Mouse (Mus musculus) frontal cortex, postnatal 14 days (tissue): ENCODE data around the gene Ric1.
A peak's percentile ranks its signal among the peaks of the same experiment; 100 is the strongest.
"Not testable (repeated sequence)": the region's sequence is repeated elsewhere in the genome, so short reads cannot be mapped to it uniquely, and the experiment has no call there.

Experiments used
- DNase-seq, 2 experiments: peaks; one replicate each; pipeline ENCODE4 v3.0.0; 2022; ENCODE audit warnings: low spot score in 2 of 2

Gene Ric1

DNA sequence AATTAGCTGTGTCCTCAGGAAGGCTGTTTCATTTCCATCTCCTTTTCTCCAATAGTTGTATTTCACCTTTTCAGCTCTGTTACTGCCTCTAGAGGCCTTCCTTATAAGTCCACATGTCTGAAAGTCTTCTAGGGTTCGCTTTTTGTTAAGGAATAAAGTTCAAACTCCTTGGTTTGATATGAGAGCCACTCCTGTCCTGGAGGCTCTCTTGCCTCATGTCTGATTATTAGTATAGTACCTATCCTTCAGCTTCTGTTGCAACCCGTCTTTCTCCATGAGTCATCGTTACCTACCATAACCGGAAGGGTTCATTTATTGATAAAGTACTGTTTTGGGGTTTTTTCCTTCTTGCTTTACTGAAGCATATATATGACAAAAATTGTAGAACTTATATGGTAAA is 5.2 kb downstream of the Ric1 start:
- DNase-seq = no peak

DNA sequence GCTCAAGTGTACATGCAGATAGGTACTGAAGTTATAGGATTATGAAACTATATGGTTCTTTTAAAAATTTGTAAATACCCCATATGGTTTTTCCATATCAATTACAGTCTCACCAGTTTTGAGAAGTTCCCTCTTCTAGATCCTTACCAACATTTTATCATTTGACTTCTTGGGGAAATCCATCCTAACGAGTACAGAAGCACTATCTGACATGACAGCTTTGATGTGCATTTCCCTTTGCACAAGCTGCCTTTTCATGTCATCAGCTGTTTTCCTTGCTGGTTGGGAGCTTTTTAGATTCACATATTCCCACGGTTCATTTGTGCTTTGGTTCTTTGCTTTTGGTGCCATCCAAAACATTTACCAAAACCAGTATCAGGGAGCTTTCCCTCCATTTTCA is 6.5 kb downstream of the Ric1 start:
- no peak for DNase-seq

DNA sequence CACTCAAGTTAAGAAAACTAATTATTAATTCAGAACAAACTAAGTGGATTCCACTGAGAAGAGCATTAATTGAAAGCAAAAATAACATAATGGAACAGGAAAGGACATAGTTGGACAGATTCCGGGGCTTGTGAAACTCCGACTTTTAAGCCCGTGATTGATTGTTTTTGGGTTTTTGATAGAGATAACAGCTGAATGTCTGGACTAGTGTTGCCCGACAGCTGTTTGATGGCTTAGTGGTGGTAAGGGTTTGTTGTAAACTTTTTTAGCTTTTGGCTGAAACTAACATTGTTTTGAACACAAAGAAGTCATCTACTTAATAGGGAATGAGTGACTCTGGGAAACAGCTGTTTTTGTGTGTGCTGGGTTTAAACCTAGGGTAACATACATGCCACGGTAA is 11.9 kb downstream of the Ric1 start:
- no peak for DNase-seq

DNA sequence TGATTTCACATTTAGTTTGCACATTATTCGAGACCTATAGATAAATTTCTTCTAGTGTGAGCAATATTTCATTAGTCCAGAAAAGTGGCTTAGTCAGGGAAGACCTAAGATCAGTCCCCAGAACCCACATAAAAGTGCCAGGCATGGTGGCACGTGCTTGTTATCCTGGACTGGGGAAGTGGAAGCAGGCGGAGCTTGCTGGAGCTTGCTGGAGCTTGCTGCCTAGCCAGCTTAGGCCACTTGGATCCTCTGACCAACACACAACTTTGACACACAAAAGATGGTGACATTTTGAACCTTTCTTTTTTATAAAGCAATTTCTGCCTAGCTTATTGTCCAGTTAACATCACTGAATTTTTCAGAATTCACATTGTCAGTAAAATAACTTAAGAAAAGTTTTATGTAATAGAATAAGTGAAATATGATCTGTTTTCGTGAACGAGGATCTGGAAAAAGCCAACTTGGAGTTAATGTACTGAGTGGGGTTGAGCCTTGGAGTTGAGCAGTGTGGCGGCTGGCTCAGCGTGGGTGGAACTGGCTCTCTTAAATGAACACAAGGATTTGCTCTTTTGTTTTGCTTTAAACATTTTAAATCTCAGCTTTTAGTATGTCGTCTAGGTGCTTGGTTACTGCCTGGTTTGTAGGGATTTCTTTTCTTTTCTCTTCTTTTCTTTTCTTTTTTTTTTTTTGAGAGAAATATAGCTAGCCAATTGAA is 20.3 kb downstream of the Ric1 start:
- DNase-seq = no peak

DNA sequence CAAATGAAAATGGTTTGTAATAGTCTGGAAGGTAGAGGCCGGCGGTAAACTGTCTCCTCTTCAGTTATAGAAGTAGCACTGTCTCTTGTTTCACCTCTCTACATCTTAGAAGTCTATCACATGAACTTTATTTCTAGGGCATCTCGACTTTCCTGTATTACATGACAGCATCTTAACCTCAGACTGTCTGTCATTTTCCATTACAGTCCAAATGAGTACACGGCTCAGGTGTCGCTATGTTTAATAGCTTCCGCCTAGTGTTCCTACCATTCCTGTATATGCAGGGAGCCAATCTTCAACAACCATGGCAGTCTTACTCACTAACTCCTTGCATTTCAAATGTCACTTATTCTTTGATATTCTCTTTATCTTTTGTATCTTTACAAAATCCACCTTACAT is 21.9 kb downstream of the Ric1 start:
- no peak for DNase-seq

DNA sequence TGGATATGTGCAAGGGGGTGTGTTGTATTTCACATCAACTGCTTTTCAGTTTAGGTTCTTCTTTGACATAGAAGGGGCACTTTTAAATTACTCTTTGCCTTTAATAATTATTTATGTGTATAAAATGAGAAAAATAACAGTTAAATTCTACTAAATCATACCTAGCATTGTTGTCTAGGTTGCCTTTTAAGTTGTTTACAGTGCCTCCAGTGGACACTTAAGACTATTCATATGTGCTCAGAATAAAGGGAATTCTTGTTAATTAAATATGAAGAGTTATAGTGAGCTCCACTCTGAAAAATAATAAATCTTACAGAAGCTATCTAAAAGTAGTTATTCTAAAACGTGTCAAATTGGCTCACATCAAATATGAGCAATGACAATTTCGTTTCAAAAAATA is 28.5 kb downstream of the Ric1 start:
- no peak for DNase-seq

DNA sequence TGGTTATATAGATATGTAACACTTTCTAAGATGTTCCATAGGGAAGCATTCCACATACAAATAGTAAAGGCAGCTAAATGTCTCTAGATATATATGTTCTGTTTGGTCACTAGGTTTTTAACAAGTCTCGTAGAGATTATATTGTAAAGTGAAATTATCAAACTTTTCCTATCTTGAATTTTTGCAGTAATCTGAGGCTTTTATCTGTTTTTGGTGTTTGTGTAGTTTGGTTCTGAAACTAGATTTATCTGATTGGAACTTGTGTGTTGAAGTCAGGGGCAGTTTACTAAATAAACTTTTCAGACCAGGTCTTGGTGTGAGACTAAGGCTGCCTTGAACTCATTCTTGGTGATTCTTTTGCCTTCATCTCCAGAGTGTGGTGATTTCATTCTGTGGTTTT is 29.0 kb downstream of the Ric1 start:
- DNase-seq = no peak

DNA sequence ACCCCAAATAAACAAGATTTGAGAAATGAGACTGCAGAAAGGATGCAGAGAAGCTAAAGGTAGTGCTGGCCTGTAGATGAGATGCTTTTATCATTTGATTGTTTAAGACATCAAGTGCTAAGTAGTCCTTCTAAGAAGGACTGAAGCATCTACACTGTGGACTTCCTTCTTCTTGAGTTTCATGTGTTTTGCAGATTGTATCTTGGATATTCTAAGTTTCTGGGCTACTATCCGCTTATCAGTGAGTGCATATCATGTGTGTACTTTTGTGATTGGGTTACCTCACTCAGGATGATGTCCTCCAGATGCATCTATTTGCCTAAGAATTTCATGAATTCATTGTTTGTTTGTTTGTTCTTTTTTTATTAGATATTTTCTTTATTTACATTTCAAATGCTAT is 29.9 kb downstream of the Ric1 start:
- DNase-seq = not testable (repeated sequence)

DNA sequence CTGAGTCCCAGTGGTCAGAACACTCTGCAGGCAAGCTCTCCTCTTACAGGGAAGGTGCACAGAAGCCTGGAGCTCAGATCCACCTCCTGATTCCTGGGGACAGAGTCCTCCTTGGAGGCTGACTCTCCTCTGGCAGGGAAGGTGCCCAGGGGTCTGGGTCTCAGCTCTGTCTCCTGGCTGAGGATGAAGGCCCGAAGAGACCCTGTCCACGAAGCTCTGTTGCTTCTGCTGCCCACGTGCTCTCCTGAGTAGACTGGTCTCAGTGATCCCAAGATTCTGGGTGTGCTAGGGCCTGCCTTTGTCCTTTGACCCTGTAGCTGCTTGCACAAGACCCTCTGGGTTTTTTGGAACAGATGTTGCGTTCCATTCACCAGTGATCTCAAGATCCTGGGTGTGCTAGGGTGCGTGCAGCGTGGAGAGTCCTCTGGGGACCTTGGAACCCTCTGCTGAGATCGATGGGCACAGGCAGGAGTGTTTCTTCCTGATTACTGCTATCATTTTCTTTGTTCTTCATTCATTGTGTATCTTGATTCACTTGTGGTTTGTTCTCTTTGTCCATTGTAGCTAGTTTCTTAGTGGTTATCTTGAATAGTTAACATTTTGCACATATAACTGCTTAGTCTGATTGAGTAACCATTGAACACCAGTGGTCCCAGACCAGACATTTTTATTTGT is 35.2 kb downstream of the Ric1 start:
- DNase-seq = not testable (repeated sequence)

DNA sequence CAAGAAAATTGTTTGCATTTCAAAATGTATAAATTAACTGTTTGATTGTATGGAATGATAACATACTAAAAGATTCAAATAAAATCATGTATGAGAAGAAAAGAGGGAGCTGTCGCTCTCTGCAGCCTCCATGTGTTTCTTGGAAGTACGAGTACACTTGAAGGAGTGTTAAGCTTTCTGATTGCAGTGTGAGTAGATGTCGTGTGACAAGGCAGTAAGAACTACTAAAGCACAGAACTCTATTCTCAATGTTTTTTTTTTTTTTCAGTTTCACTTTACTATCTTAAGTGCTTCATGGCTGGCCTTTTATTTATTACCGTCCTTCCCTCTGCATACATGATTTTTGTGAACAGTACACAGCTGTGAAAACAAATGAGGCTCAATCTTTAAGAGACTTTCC is 40.1 kb downstream of the Ric1 start:
- no peak for DNase-seq

DNA sequence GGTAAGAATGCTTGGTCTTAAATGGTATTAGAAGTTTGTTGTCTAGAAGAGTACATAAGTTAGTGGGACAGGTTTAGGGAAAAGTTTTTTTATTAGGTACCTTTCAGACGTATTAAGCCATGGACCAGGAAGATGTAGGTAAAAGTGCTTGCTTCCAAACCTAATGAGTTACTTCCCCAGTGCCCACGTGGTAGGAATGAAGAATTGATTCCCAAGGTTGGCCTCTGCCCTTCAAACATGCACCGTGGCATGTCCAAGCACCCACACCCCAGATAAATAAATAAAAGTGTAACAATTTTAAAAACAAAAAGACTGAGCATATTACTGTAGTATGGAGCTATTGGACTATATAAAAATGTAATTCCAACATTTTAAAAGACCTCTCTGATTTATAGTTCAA is 40.5 kb downstream of the Ric1 start:
- no peak for DNase-seq

DNA sequence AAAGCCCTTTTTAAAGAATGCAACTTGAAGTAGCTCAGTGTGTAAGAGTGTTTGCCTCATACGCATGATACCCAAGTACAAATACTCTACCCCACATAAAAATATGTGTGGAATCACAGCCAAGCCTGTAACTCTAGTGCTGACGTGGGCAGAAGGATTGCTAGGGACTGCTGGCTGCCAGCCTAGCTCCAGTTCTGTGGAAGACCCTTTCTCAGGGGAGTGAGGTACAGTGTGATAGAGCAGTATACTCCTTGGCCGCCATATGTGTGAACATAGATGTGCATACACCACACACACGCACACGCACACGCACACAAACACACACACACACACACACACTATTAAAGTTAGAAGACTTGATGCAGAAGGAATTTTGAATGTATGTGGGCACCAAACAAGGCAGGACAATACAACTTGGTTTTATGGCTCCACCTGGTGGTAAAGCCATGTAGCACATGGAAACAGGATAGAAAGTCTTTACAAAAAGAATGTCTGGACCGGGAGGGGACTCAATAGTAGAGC is 41.2 kb downstream of the Ric1 start:
- DNase-seq = peak in 1 of 2 experiments; percentile 48

DNA sequence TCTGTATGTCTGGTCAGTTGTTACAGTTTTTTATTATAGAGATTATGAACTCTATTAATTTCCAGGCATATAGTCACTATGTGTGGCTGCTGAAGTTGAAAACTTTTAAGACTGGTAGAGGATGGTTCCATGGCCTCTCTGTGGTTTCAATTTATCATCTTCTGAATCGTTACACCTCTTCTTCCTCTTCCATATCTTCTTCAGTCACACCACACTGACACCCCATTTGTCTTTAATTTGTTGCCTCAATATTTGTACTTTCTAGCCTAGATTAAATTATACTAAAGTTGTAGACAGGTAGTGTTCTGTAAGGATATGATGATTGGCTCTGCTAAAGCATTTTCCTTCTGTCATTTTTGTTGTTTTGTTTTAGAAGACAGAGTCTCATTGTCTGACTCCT is 44.4 kb downstream of the Ric1 start:
- DNase-seq = no peak

DNA sequence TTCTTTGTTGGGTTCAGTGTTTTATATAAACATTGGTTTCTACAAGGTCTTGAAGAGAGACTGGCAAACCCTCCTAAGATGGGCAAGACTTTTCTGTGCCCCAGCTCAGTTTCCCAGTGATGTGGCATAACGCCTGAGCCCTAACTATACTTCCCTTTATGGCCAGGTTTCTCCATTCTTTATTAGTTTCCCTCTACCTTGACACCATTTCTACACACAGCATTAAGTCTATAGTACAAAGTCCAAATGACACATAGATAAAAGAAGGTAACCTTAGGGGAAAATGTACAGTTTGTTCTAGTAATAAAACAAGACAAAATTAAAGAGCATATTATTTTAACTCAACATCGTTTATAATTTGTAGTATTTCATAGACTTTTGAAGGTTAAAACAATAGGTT is 60.4 kb downstream of the Ric1 start:
- no peak for DNase-seq

DNA sequence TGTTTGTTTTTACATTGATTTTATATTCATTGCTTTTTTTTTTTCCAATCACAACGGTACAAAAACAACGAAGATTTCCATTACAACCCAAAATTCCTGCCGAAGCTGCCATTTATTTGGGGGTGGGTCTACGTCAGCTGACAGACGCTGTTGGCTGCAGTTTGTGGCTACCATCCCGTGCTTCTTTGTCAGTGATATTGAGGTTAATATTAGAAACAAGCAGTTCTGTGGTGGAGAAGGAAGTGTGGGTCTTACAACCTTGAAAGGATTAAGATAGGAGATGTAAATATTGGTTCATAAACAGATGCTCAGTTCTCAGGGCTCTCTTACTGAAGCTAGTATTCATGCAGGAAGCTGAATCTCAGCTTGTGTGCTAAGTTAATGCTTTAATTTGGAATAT is 61.7 kb downstream of the Ric1 start:
- no peak for DNase-seq

DNA sequence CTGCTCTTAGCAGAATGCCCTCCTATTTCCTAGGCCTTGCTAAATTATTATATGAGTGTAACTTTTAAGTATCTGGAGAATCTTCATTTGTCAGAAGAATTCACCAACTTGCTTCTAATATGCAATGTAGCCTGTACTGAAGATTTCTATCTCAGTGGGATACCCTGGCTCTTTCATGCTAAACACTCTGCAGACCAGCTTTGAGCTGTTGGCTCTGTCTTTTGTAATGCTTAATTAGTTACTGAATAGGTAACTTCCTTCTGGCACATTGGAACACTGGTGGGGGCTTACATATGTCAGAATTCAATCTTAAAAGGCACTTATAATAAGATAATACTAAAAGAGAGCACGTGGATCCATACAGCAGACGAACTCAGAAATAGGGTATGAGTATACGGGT is 71.7 kb downstream of the Ric1 start:
- DNase-seq = not testable (repeated sequence)

DNA sequence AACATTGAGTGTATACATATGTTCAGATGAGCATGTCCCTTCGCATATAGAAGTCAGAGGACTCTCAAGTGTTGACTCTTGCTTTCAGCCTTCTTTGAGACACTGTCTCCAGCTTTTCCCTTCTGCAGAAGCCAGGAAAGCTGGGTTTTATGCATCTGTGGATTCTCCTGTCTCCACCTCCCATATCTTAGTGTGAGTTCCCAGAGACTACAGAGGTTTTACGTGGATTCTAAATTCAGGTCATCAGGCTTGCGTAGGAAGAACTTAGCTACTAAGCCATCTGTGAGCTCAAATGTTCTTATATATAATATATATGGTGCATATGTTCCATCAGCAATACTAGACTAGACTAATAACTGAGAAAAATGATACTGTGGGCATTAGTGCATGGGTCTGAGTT is 74.2 kb downstream of the Ric1 start:
- no peak for DNase-seq

DNA sequence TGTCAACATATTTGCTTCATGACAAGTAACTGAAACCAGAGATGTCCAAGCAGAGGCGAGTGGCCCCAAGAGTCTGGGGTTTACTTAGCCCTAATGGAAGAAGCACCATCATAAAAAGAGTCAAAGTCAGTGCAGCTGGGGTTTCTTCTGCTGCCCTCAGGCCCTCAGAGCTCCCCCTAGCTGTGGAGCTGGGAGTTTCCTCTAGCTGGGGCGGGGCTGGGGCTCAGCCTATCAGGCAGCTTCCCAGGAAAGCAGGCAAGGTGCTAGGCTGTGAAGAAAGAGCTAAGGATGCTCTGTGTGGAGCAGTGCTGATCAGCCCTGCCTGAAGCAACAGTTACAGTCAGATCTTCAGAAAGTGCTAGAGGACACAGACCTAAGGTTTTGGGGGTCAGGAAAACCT is 74.9 kb downstream of the Ric1 start:
- no peak for DNase-seq

DNA sequence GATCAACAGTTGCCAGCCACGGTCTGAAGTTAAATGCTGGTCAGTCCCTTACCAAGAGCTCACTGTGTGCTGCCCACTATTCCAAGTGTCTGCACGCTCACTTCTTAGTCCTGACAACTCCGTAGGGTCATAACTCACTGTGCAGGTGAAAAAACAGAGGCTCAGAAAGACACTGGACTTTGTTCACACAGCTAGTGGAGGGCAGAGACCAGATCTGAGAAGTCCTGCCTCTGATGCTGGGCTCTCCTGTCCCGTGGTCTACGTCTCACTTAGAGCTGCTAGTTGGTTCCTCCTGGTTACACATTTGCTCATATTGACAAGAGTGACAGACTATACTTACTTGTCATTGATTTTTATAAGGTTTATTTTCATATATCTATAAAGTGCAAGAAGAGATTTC is 76.9 kb downstream of the Ric1 start:
- DNase-seq = no peak

DNA sequence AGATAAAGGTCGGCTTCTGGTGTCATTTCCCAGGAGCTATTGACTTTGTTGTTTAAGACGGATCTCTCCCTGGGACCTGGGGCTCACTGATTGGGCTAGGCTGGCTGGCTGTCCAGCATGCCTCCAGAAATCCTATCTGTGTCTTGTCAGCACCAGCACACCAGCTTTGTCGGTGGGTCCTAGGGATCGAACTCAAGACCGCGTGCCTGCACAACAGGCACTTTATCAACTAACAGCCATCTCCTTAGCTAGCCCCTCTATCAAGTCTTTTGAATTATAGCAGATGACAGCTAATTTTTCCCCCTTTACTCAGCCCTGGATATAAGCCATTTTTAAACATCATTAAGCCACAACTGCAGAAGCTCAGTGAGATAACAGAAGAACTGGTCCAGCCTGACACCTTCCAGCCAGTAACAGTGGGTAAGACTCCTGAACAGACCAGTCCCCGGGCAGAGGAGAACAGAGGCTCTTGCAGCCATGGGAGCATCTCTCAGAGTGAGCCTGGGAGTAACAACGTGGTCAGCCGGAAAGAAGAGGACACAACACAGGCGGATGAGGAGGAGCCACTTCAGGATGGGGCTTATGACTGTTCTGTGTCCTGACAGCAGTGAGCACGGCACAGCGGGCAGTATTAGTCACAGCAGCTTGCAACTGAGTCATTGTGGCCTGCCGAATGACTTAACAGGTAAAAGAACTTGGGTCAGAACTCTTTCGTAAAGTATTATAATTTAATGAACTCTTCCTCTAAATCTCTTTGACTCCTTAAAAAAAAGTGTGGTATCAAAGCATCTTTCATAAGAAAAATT is 81.7 kb downstream of the Ric1 start:
- DNase-seq = no peak

DNA sequence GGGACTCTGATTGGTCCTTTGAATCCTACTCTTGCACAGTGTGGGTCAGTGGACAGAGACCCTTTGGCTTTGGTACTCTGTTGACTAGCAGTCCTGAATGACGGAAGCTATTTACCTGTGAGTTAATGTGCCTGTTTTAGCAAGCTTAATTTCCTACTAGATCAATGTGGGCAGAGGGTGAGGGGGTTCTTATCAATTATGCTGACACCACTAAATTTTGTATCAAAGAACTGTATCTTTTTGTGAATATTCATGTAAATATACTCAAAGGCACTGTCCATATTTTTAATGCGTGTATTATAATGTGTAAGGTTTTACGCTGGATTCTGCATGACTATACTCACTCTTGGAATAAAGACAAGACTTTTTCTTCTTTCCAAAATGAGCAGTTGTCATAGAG is 82.6 kb downstream of the Ric1 start:
- DNase-seq = no peak

DNA sequence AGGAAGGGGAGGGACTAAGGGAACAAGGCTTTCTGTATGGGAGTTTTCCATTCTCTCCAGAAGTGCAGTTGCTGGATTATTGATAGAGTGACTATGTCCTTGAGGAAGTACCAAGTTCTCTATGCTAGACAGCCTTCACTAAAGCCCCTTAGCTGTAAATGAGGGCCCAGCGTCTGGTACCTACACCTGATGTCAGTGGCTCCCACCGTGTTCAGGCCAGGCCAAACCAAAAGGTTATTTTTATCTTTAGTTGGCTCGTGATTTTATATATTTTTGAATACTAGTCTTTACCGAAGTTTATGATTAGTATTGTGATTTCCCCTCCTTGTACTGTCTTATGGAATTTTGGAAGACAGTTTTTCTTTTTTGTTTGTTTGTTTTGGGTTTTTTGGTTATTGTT is 85.4 kb downstream of the Ric1 start:
- no peak for DNase-seq

DNA sequence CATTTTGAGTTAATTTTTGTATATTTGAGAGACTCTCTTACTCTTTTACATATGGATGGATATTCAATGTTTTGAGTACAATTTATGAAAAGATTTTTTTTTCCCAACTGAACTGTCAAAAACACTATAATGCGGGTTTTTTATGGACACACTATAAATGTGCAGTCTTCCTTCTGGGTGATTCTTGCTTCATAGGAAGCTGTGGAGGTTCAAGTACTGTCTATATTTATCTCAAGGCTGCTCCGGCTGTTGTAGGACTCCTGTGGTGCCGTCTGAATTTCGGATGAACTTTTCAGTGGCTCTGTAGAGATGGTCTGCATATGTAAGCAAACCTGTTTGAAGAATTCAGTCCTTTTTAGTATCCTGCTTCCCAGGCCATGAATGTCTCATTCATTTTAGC is 86.1 kb downstream of the Ric1 start:
- DNase-seq = no peak
